Mouse (Mus musculus): ENCODE data around the gene Srrm2.
"Not testable (repeated sequence)": the region's sequence is repeated elsewhere in the genome, so short reads cannot be mapped to it uniquely, and the experiment has no call there.

Gene Srrm2

GRCm38 (mm10) chr17:23770493-23770892, 19.8 kb upstream of the Srrm2 start:
- DNase-seq (ENCODE audit: low spot score), result no peak

- DNase-seq (ENCODE audit: low spot score), result no peak
Measured at GRCm38 (mm10) chr17:23770896-23771283, 19.4 kb upstream of the Srrm2 start.

GRCm38 (mm10) chr17:23771284-23772218, 18.8 kb upstream of the Srrm2 start, which contains the start of gene Flywch1:
TSS of gene Flywch1 (minus strand) at chr17:23771602.
- peak; percentile 99 for DNase-seq (ENCODE audit: low spot score)

GRCm38 (mm10) chr17:23772219-23772556, 18.1 kb upstream of the Srrm2 start:
- DNase-seq (ENCODE audit: low spot score), result not testable (repeated sequence)

- no peak for DNase-seq (ENCODE audit: low spot score)
Measured at GRCm38 (mm10) chr17:23773676-23774075, 16.7 kb upstream of the Srrm2 start.

- DNase-seq (ENCODE audit: low spot score), result peak; percentile 85
Measured at GRCm38 (mm10) chr17:23774090-23774489, 16.2 kb upstream of the Srrm2 start.

GRCm38 (mm10) chr17:23776216-23776615, 14.1 kb upstream of the Srrm2 start:
- no peak for DNase-seq (ENCODE audit: low spot score)

- DNase-seq (ENCODE audit: low spot score), result no peak
Measured at GRCm38 (mm10) chr17:23777141-23777540, 13.2 kb upstream of the Srrm2 start.

GRCm38 (mm10) chr17:23778447-23778846, 11.9 kb upstream of the Srrm2 start:
- DNase-seq (ENCODE audit: low spot score), result no peak

- no peak for DNase-seq (ENCODE audit: low spot score)
Measured at GRCm38 (mm10) chr17:23783352-23783751, 7.0 kb upstream of the Srrm2 start.

GRCm38 (mm10) chr17:23785561-23786471, 4.5 kb upstream of the Srrm2 start, which contains the start of gene Flywch2:
TSS of gene Flywch2 (minus strand) at chr17:23786081.
- DNase-seq (ENCODE audit: low spot score), result peak; percentile 91

- no peak for DNase-seq (ENCODE audit: low spot score)
Measured at GRCm38 (mm10) chr17:23786510-23786931, 3.8 kb upstream of the Srrm2 start.

- no peak for DNase-seq (ENCODE audit: low spot score)
Measured at GRCm38 (mm10) chr17:23788973-23789372, 1.4 kb upstream of the Srrm2 start.

GRCm38 (mm10) chr17:23789749-23790268, 523 bp upstream of the Srrm2 start:
- no peak for DNase-seq (ENCODE audit: low spot score)

GRCm38 (mm10) chr17:23791079-23791357, 686 bp downstream of the Srrm2 start:
- DNase-seq (ENCODE audit: low spot score), result no peak

GRCm38 (mm10) chr17:23795323-23795722, 5.0 kb downstream of the Srrm2 start:
- DNase-seq (ENCODE audit: low spot score), result no peak

GRCm38 (mm10) chr17:23797316-23797715, 7.0 kb downstream of the Srrm2 start:
- DNase-seq (ENCODE audit: low spot score), result no peak

- DNase-seq (ENCODE audit: low spot score), result no peak
Measured at GRCm38 (mm10) chr17:23801627-23802026, 11.3 kb downstream of the Srrm2 start.

GRCm38 (mm10) chr17:23802746-23803365, 12.5 kb downstream of the Srrm2 start:
- peak; percentile 98 for DNase-seq (ENCODE audit: low spot score)

- peak; percentile 74 for DNase-seq (ENCODE audit: low spot score)
Measured at GRCm38 (mm10) chr17:23803366-23804041, 13.2 kb downstream of the Srrm2 start.

- no peak for DNase-seq (ENCODE audit: low spot score)
Measured at GRCm38 (mm10) chr17:23804426-23805085, 14.2 kb downstream of the Srrm2 start.
